Mouse (Mus musculus): ENCODE results near the gene Ptgs2. TPM values are rescaled to one million over a fixed set of nuclear protein-coding genes. Genes with fewer than 3 reads are reported as not detected.

Ptgs2 gene
- polyA plus RNA-seq, 1 experiment from 2014 or later: not detected

Small RNA genes lying within 50 kb of the gene (microRNA-seq; reads per million reads assigned to microRNA genes)
- not detected for gene Gm44329

Other genes starting within 250 kb of the Ptgs2 start
- gene Pla2g4a, start 138.7 kb upstream of the Ptgs2 start, polyA plus RNA-seq (2014; fragmentation: Nextera tagmentation; extraction: Ambion mirVana): 10.0 and 11.9 TPM in 2 replicates
- not detected in 2 replicates for gene Pdc, start 219.4 kb downstream of the Ptgs2 start, polyA plus RNA-seq (2014; fragmentation: Nextera tagmentation; extraction: Ambion mirVana)

Data from limb, embryonic 11.5 days (tissue).